7 mouse cellular contexts compared by ENCODE assay signal in genomic region chr7:126474486-126474955, GRCm38 (mm10). TPM values are rescaled to one million over a fixed set of nuclear protein-coding genes. Genes with fewer than 3 reads are reported as not detected.
DNase-seq lines count a peak whose midpoint lies in the region; ATAC-seq and TF ChIP-seq lines count a peak whose summit lies in the region.

No protein-coding gene starts in this region.

- peak overlapping the region; percentile 96 for H3K9ac ChIP-seq in lung, embryonic 14.5 days
- peak overlapping the region; percentile 90 for H3K9ac ChIP-seq in forebrain, embryonic 15.5 days (replicated peaks)
- H3K9ac ChIP-seq in limb, embryonic 12.5 days (replicated peaks), result peak overlapping the region; percentile 96
- H3K9ac ChIP-seq in neural tube, embryonic 15.5 days (replicated peaks), result peak overlapping the region; percentile 98

- no peak for TF ChIP-seq CTCF in lung, embryonic 14.5 days (IDR thresholded peaks at IDR 0.05; ENCODE audit: low read depth)

- no peaks in the 10 kb centered on the region for H3K27me3 ChIP-seq in lung, embryonic 14.5 days (ENCODE audit: insufficient read depth, low read length)
- no peaks in the 10 kb centered on the region for H3K27me3 ChIP-seq in forebrain, embryonic 15.5 days
- no peaks in the 10 kb centered on the region for H3K27me3 ChIP-seq in limb, embryonic 12.5 days
- no peaks in the 10 kb centered on the region for H3K27me3 ChIP-seq in neural tube, embryonic 15.5 days (replicated peaks)

- no peaks in the 10 kb centered on the region for H3K9me3 ChIP-seq in lung, embryonic 14.5 days (ENCODE audit: low read depth, low read length)
- no peaks in the 10 kb centered on the region for H3K9me3 ChIP-seq in forebrain, embryonic 15.5 days
- no peaks in the 10 kb centered on the region for H3K9me3 ChIP-seq in limb, embryonic 12.5 days
- H3K9me3 ChIP-seq in neural tube, embryonic 15.5 days (replicated peaks), result no peaks in the 10 kb centered on the region

- ATAC-seq in lung, embryonic 14.5 days (ENCODE audit: insufficient read depth), result peak; percentile 42
- peak; percentile 59 for ATAC-seq in forebrain, embryonic 15.5 days (replicated peaks)
- peak; percentile 24; the same call in 1 of the 2 replicates for ATAC-seq in limb, embryonic 12.5 days (ENCODE audit: insufficient number of reproducible peaks, insufficient read depth, low FRiP score, low TSS enrichment, low read depth)
- peak; percentile 4; the same call in 1 of the 2 replicates for ATAC-seq in neural tube, embryonic 15.5 days (ENCODE audit: low FRiP score)

- peak overlapping the region; percentile 93 for H3K27ac ChIP-seq in lung, embryonic 14.5 days (ENCODE audit: low read depth)
- H3K27ac ChIP-seq in forebrain, embryonic 15.5 days (replicated peaks), result peak overlapping the region; percentile 96
- peak overlapping the region; percentile 92 for H3K27ac ChIP-seq in limb, embryonic 12.5 days
- peak overlapping the region; percentile 94 for H3K27ac ChIP-seq in neural tube, embryonic 15.5 days (replicated peaks)

- H3K4me2 ChIP-seq in lung, embryonic 14.5 days, result peak overlapping the region; percentile 92
- peak overlapping the region; percentile 92 for H3K4me2 ChIP-seq in forebrain, embryonic 15.5 days (replicated peaks)
- peak overlapping the region; percentile 93 for H3K4me2 ChIP-seq in limb, embryonic 12.5 days
- H3K4me2 ChIP-seq in neural tube, embryonic 15.5 days, result peak overlapping the region; percentile 95

- H3K4me3 ChIP-seq in lung, embryonic 14.5 days (ENCODE audit: low read depth, low read length), result peak overlapping the region; percentile 90
- peak overlapping the region; percentile 87 for H3K4me3 ChIP-seq in forebrain, embryonic 15.5 days
- H3K4me3 ChIP-seq in limb, embryonic 12.5 days (replicated peaks), result peak overlapping the region; percentile 91
- H3K4me3 ChIP-seq in neural tube, embryonic 15.5 days (replicated peaks), result peak overlapping the region; percentile 87

- peaks cover 30% of the 10 kb centered on the region for H3K36me3 ChIP-seq in lung, embryonic 14.5 days (ENCODE audit: insufficient read depth)
- H3K36me3 ChIP-seq in forebrain, embryonic 15.5 days, result peaks cover 26% of the 10 kb centered on the region
- peaks cover 36% of the 10 kb centered on the region for H3K36me3 ChIP-seq in limb, embryonic 12.5 days
- peaks cover 32% of the 10 kb centered on the region for H3K36me3 ChIP-seq in neural tube, embryonic 15.5 days

- DNase-seq in lung, embryonic 14.5 days, result no peak
- DNase-seq in lung, postnatal 10 days, result no peak
- DNase-seq in brain, adult 2 months (ENCODE audit: low read depth, low spot score), result peak; percentile 31
- DNase-seq in frontal cortex, postnatal 10 days (ENCODE audit: low spot score in 2 of 2), result no peak

- WGBS in lung, embryonic 14.5 days, result 0% methylated on average over 27 of the region's 27 CpGs
- WGBS in forebrain, embryonic 15.5 days, result under 1% methylated on average over 25 of the region's 27 CpGs
- WGBS in limb, embryonic 12.5 days, result 2% methylated on average over 27 of the region's 27 CpGs
- WGBS in neural tube, embryonic 15.5 days, result under 1% methylated on average over 18 of the region's 27 CpGs

- H3K4me1 ChIP-seq in lung, embryonic 14.5 days (ENCODE audit: insufficient read depth), result peaks cover 7% of the 10 kb centered on the region; the same call in 1 of the 2 replicates
- peaks cover 24% of the 10 kb centered on the region for H3K4me1 ChIP-seq in forebrain, embryonic 15.5 days
- H3K4me1 ChIP-seq in limb, embryonic 12.5 days (replicated peaks), result peaks cover 19% of the 10 kb centered on the region
- H3K4me1 ChIP-seq in neural tube, embryonic 15.5 days, result peaks cover 35% of the 10 kb centered on the region

RNA-seq across cellular contexts. Expression of gene Sh2b1, which starts 0.7 kb away (rescaled TPM):
- 42.0 and 46.5 TPM in 2 replicates for polyA plus RNA-seq in lung, embryonic 14.5 days (2014; fragmentation: Nextera tagmentation; extraction: Ambion mirVana)
- 69.1 and 72.7 TPM in 2 replicates for polyA plus RNA-seq in forebrain, embryonic 15.5 days (2015; fragmentation: Nextera tagmentation; extraction: Ambion mirVana)
- 57.8 and 59.9 TPM in 2 replicates for polyA plus RNA-seq in limb, embryonic 12.5 days (2016; fragmentation: Nextera tagmentation; extraction: Ambion mirVana)
- polyA plus RNA-seq in neural tube, embryonic 15.5 days (2015; fragmentation: Nextera tagmentation; extraction: Ambion mirVana), result 69.4 and 69.6 TPM in 2 replicates

RNA-seq across cellular contexts. Expression of gene Atp2a1, which starts 11.6 kb away (rescaled TPM):
- 0.32 TPM in 1 of 2 replicates, not detected in the other for polyA plus RNA-seq in lung, embryonic 14.5 days (2014; fragmentation: Nextera tagmentation; extraction: Ambion mirVana)
- polyA plus RNA-seq in forebrain, embryonic 15.5 days (2015; fragmentation: Nextera tagmentation; extraction: Ambion mirVana), result 0.20 and 0.37 TPM in 2 replicates
- 52.5 and 54.1 TPM in 2 replicates for polyA plus RNA-seq in limb, embryonic 12.5 days (2016; fragmentation: Nextera tagmentation; extraction: Ambion mirVana)
- 6.5 and 12.7 TPM in 2 replicates for polyA plus RNA-seq in neural tube, embryonic 15.5 days (2015; fragmentation: Nextera tagmentation; extraction: Ambion mirVana)

RNA-seq across cellular contexts. Expression of gene Tufm, which starts 12.6 kb away (rescaled TPM):
- 126 and 128 TPM in 2 replicates for polyA plus RNA-seq in lung, embryonic 14.5 days (2014; fragmentation: Nextera tagmentation; extraction: Ambion mirVana)
- 127 and 130 TPM in 2 replicates for polyA plus RNA-seq in forebrain, embryonic 15.5 days (2015; fragmentation: Nextera tagmentation; extraction: Ambion mirVana)
- polyA plus RNA-seq in limb, embryonic 12.5 days (2016; fragmentation: Nextera tagmentation; extraction: Ambion mirVana), result 137 and 140 TPM in 2 replicates
- 139 and 147 TPM in 2 replicates for polyA plus RNA-seq in neural tube, embryonic 15.5 days (2015; fragmentation: Nextera tagmentation; extraction: Ambion mirVana)

RNA-seq across cellular contexts. Expression of gene Atxn2l, which starts 28.7 kb away (rescaled TPM):
- 57.0 and 61.9 TPM in 2 replicates for polyA plus RNA-seq in lung, embryonic 14.5 days (2014; fragmentation: Nextera tagmentation; extraction: Ambion mirVana)
- polyA plus RNA-seq in forebrain, embryonic 15.5 days (2015; fragmentation: Nextera tagmentation; extraction: Ambion mirVana), result 65.2 and 69.0 TPM in 2 replicates
- polyA plus RNA-seq in limb, embryonic 12.5 days (2016; fragmentation: Nextera tagmentation; extraction: Ambion mirVana), result 59.6 and 65.8 TPM in 2 replicates
- polyA plus RNA-seq in neural tube, embryonic 15.5 days (2015; fragmentation: Nextera tagmentation; extraction: Ambion mirVana), result 66.0 and 69.5 TPM in 2 replicates

RNA-seq across cellular contexts. Expression of gene Rabep2, which starts 46.0 kb away (rescaled TPM):
- polyA plus RNA-seq in lung, embryonic 14.5 days (2014; fragmentation: Nextera tagmentation; extraction: Ambion mirVana), result 33.8 and 34.5 TPM in 2 replicates
- polyA plus RNA-seq in forebrain, embryonic 15.5 days (2015; fragmentation: Nextera tagmentation; extraction: Ambion mirVana), result 23.6 and 26.9 TPM in 2 replicates
- 37.1 and 37.7 TPM in 2 replicates for polyA plus RNA-seq in limb, embryonic 12.5 days (2016; fragmentation: Nextera tagmentation; extraction: Ambion mirVana)
- 22.2 and 22.9 TPM in 2 replicates for polyA plus RNA-seq in neural tube, embryonic 15.5 days (2015; fragmentation: Nextera tagmentation; extraction: Ambion mirVana)

Comparison
In these comparisons a context has a peak if more than half of its experiments do, and no peak if none do; other contexts are left out.
1. ATAC-seq: peak in every context shown above with its lines; median percentile 59 in forebrain, embryonic 15.5 days; 42 in lung, embryonic 14.5 days; 24 in limb, embryonic 12.5 days; 4 in neural tube, embryonic 15.5 days.